Mouse (Mus musculus): ENCODE data around the gene Ddit4. TPM values are rescaled to one million over a fixed set of nuclear protein-coding genes. Genes with fewer than 3 reads are reported as not detected.

The Ddit4 gene
- total and polyA plus RNA-seq, 3 experiments, result 39.5 to 136 (median 50.6) TPM

GRCm38 (mm10) chr10:59908776-59909315 lies 42.8 kb downstream of the Ddit4 start:
- Histone ChIP-seq H3K9ac (ENCODE audit: insufficient read depth, low read depth) (no peak overlapping the region), H3K79me2 (replicated peaks; ENCODE audit: control insufficient read depth, extremely low read depth, insufficient read depth, poor library complexity, severe bottlenecking) (no peaks in the 10 kb centered on the region), H3K4me2 (ENCODE audit: insufficient read depth, low read depth, poor library complexity, severe bottlenecking) (no peak overlapping the region), H3K36me3 (replicated peaks in 1 of 2; ENCODE audit: control insufficient read depth in 1 of 2, insufficient read depth in 1 of 2, low read length in 1 of 2) (no peaks in the 10 kb centered on the region), H3K4me1 (ENCODE audit: control insufficient read depth in 1 of 2, insufficient read depth in 2 of 2) (peaks cover 35 to 53% of the 10 kb centered on the region in 2 experiments), H3K9me3 (replicated peaks; ENCODE audit: low read length) (no peaks in the 10 kb centered on the region), H3K4me3 (replicated peaks in 1 of 3; ENCODE audit: low read depth in 2 of 3, low read length in 2 of 3, poor library complexity in 1 of 3) (peak overlapping the region in 1 of 3 experiments; percentile 26), H3K27ac (ENCODE audit: insufficient read depth, low read depth) (peak overlapping the region; percentile 96), H3K27me3 (replicated peaks) (no peaks in the 10 kb centered on the region)
- dilution Hi-C loops (cut with MboI; ENCODE audit: extremely low pct_ligation_motif_present, extremely low pct_unique_long_range_greater_than_20kb, low sequenced_read_pairs), result no loop called here
- in situ Hi-C loops (cut with MboI; ENCODE audit: low pct_ligation_motif_present, low pct_unique_long_range_greater_than_20kb, low sequenced_read_pairs), result loop anchor here (25.0 kb wide), 1 partner anchor 478 kb away; the partner anchor contains the start of gene Gm17455
- DNase-seq (ENCODE audit: extremely low read depth), result no peak
- TF ChIP-seq NRF1 (IDR thresholded peaks at IDR 0.05; ENCODE audit: low read depth, low read length), result no peak
- no peak for TF ChIP-seq MEF2A (IDR thresholded peaks at IDR 0.05; ENCODE audit: borderline replicate concordance, low read depth, low read length)
- no peak for TF ChIP-seq ZC3H11A (IDR thresholded peaks at IDR 0.05; ENCODE audit: low read depth, low read length)
- no peak for TF ChIP-seq MAZ (IDR thresholded peaks at IDR 0.05; ENCODE audit: low read depth, low read length)
- no peak for TF ChIP-seq MYC (IDR thresholded peaks at IDR 0.05; ENCODE audit: low read depth, low read length)
- no peak for TF ChIP-seq SMC3 (IDR thresholded peaks at IDR 0.05; ENCODE audit: low read depth, low read length)
- no peak for TF ChIP-seq NELFE (IDR thresholded peaks at IDR 0.05; ENCODE audit: low read depth, low read length)
- no peak for TF ChIP-seq USF1 (IDR thresholded peaks at IDR 0.05; ENCODE audit: low read depth, low read length)
- no peak for TF ChIP-seq CHD2 (IDR thresholded peaks at IDR 0.05; ENCODE audit: low read length)
- TF ChIP-seq MXI1 (IDR thresholded peaks at IDR 0.05; ENCODE audit: low read depth, low read length), result no peak
- no peak for TF ChIP-seq EP300 (IDR thresholded peaks at IDR 0.05; ENCODE audit: low read length)
- no peak for TF ChIP-seq RCOR1 (conservative IDR thresholded peaks at IDR 0.05; ENCODE audit: low read depth, low read length)
- TF ChIP-seq ZNF384 (IDR thresholded peaks at IDR 0.05; ENCODE audit: low read depth, low read length), result no peak
- TF ChIP-seq POLR2A (IDR thresholded peaks at IDR 0.05; ENCODE audit: low read depth, low read length), result no peak

DNA sequence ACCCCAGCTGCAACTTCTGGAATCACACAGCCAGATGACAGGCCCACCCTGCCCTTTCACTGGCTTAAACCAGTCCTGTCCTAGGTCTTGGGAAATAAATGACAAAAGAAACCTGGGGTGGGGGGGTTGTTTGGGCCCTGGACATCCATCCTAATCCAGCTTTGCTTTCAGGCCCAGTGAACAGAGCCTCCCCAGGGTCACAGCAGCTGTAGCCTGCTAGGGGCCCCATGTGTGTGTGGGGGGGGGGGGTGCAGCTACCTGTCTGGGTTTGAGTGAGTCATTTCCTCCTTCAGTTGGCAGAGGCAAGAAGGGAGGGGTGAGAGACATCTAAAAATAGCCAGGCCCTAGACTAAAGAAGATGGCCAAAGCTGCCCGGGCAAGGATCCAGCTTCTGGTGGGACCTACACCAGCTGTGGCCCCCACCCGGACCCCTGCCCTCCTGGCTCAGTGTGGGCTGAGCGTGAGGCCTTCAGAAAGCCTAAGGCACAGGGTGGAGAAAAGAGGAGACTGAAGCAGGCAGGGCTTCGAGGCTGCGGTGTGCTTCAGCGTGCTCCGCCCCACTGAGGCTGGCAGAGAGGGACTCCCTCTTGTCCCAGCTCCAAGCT lies 43.8 kb downstream of the Ddit4 start:
- H3K27ac ChIP-seq (ENCODE audit: insufficient read depth, low read depth), result peak overlapping the region; percentile 96
- dilution Hi-C loops (cut with MboI; ENCODE audit: extremely low pct_ligation_motif_present, extremely low pct_unique_long_range_greater_than_20kb, low sequenced_read_pairs) (no loop called here), in situ Hi-C loops (cut with MboI; ENCODE audit: low pct_ligation_motif_present, low pct_unique_long_range_greater_than_20kb, low sequenced_read_pairs) (loop anchor here (25.0 kb wide), 1 partner anchor 480 kb away; the partner anchor contains the start of gene Gm17455)
- no peak overlapping the region for H3K4me3 ChIP-seq (replicated peaks in 1 of 3; ENCODE audit: low read depth in 2 of 3, low read length in 2 of 3, poor library complexity in 1 of 3)
- peak overlapping the region; percentile 72 for H3K4me2 ChIP-seq (ENCODE audit: insufficient read depth, low read depth, poor library complexity, severe bottlenecking)
- peak; percentile 88 for DNase-seq (ENCODE audit: extremely low read depth)
- peak overlapping the region; percentile 68 for H3K9ac ChIP-seq (ENCODE audit: insufficient read depth, low read depth)
- H3K27me3 ChIP-seq (replicated peaks), result no peaks in the 10 kb centered on the region
- no peaks in the 10 kb centered on the region for H3K9me3 ChIP-seq (replicated peaks; ENCODE audit: low read length)
- H3K4me1 ChIP-seq (ENCODE audit: control insufficient read depth in 1 of 2, insufficient read depth in 2 of 2), result peaks cover 39 to 63% of the 10 kb centered on the region in 2 experiments
- H3K36me3 ChIP-seq (replicated peaks in 1 of 2; ENCODE audit: control insufficient read depth in 1 of 2, insufficient read depth in 1 of 2, low read length in 1 of 2), result no peaks in the 10 kb centered on the region
- no peaks in the 10 kb centered on the region for H3K79me2 ChIP-seq (replicated peaks; ENCODE audit: control insufficient read depth, extremely low read depth, insufficient read depth, poor library complexity, severe bottlenecking)
- TF ChIP-seq USF2 (conservative IDR thresholded peaks at IDR 0.05; ENCODE audit: low read depth, low read length) (no peak), ELF1 (IDR thresholded peaks at IDR 0.05; ENCODE audit: low read depth, low read length) (peak; percentile 50), POLR2A (IDR thresholded peaks at IDR 0.05; ENCODE audit: low read depth, low read length) (peak; percentile 48; the same call in 1 of the 2 replicates), JUN (IDR thresholded peaks at IDR 0.05; ENCODE audit: insufficient read depth, low read depth, low read length) (peak; percentile 76), MEF2A (IDR thresholded peaks at IDR 0.05; ENCODE audit: borderline replicate concordance, low read depth, low read length) (peak; percentile 99), BHLHE40 (IDR thresholded peaks at IDR 0.05; ENCODE audit: low read depth, low read length) (peak; percentile 84), RCOR1 (conservative IDR thresholded peaks at IDR 0.05; ENCODE audit: low read depth, low read length) (peak; percentile 87), ZC3H11A (IDR thresholded peaks at IDR 0.05; ENCODE audit: low read depth, low read length) (no peak), ETS1 (conservative IDR thresholded peaks at IDR 0.05; ENCODE audit: low read depth, low read length) (peak; percentile 98), EP300 (IDR thresholded peaks at IDR 0.05; ENCODE audit: low read length) (peak; percentile 92), TCF12 (IDR thresholded peaks at IDR 0.05; ENCODE audit: low read depth, low read length) (peak; percentile 97), SIN3A (IDR thresholded peaks at IDR 0.05; ENCODE audit: low read length) (peak; percentile 60; the same call in 1 of the 2 replicates), CTCF (conservative IDR thresholded peaks at IDR 0.05 in 1 of 2, IDR thresholded peaks at IDR 0.05 in 1 of 2; ENCODE audit: low read depth in 2 of 2, low read length in 2 of 2) (no peak), MXI1 (IDR thresholded peaks at IDR 0.05; ENCODE audit: low read depth, low read length) (no peak), ZKSCAN1 (IDR thresholded peaks at IDR 0.05; ENCODE audit: borderline replicate concordance, low read depth, low read length) (no peak), NELFE (IDR thresholded peaks at IDR 0.05; ENCODE audit: low read depth, low read length) (no peak; the same call in 1 of the 2 replicates), NRF1 (IDR thresholded peaks at IDR 0.05; ENCODE audit: low read depth, low read length) (no peak), ZNF384 (IDR thresholded peaks at IDR 0.05; ENCODE audit: low read depth, low read length) (peak; percentile 43), KAT2A (IDR thresholded peaks at IDR 0.05; ENCODE audit: insufficient replicate concordance, low read length) (no peak), USF1 (IDR thresholded peaks at IDR 0.05; ENCODE audit: low read depth, low read length) (no peak), MYC (IDR thresholded peaks at IDR 0.05; ENCODE audit: low read depth, low read length) (peak; percentile 40; the same call in 1 of the 2 replicates), CHD2 (IDR thresholded peaks at IDR 0.05; ENCODE audit: low read length) (peak; percentile 90), MAZ (IDR thresholded peaks at IDR 0.05; ENCODE audit: low read depth, low read length) (peak; percentile 100), HCFC1 (IDR thresholded peaks at IDR 0.05; ENCODE audit: low read depth, low read length) (no peak), JUND (conservative IDR thresholded peaks at IDR 0.05; ENCODE audit: low read depth, low read length) (peak; percentile 84), POLR2AphosphoS2 (IDR thresholded peaks at IDR 0.05; ENCODE audit: low read depth, low read length) (no peak), RAD21 (IDR thresholded peaks at IDR 0.05; ENCODE audit: low read depth, low read length) (no peak; the same call in 1 of the 2 replicates)
